Mouse (Mus musculus): Measurements from ENCODE around the gene Tns1. TPM values are rescaled to one million over a fixed set of nuclear protein-coding genes. Genes with fewer than 3 reads are reported as not detected.
"Not testable (repeated sequence)": the region's sequence is repeated elsewhere in the genome, so short reads cannot be mapped to it uniquely, and the experiment has no call there.

The Tns1 gene
- polyA plus RNA-seq, 1 experiment, result 6.5 TPM

- Histone ChIP-seq H3K4me1 (ENCODE audit: control insufficient read depth, insufficient read depth, low read length) (no peaks in the 10 kb centered on the region), H3K9ac (ENCODE audit: low read depth, poor library complexity, severe bottlenecking) (no peak overlapping the region), H3K27ac (ENCODE audit: insufficient read depth, low read length) (no peak overlapping the region), H3K36me3 (ENCODE audit: control insufficient read depth, insufficient read depth, low read length, poor library complexity, severe bottlenecking) (no peaks in the 10 kb centered on the region), H3K27me3 (ENCODE audit: control insufficient read depth, insufficient read depth, low read length, poor library complexity, severe bottlenecking) (no peaks in the 10 kb centered on the region), H3K4me3 (ENCODE audit: low read depth, low read length) (no peak overlapping the region), H3K9me3 (replicated peaks; ENCODE audit: control insufficient read depth, insufficient read depth, low read length, poor library complexity, severe bottlenecking) (no peaks in the 10 kb centered on the region)
- no peak for TF ChIP-seq POLR2A (IDR thresholded peaks at IDR 0.05; ENCODE audit: insufficient read depth, low read length)
- no peak for TF ChIP-seq EP300 (IDR thresholded peaks at IDR 0.05; ENCODE audit: insufficient read depth, low read depth, low read length)
- TF ChIP-seq CTCF (IDR thresholded peaks at IDR 0.05; ENCODE audit: low read depth, low read length), result no peak
Observed at GRCm38 (mm10) chr1:73905111-73905810, 219.0 kb downstream of the Tns1 start.

- no peak for TF ChIP-seq EP300 (IDR thresholded peaks at IDR 0.05; ENCODE audit: insufficient read depth, low read depth, low read length)
- TF ChIP-seq CTCF (IDR thresholded peaks at IDR 0.05; ENCODE audit: low read depth, low read length), result no peak
- TF ChIP-seq POLR2A (IDR thresholded peaks at IDR 0.05; ENCODE audit: insufficient read depth, low read length), result no peak
- no peak overlapping the region for H3K4me3 ChIP-seq (ENCODE audit: low read depth, low read length)
- no peaks in the 10 kb centered on the region for H3K4me1 ChIP-seq (ENCODE audit: control insufficient read depth, insufficient read depth, low read length)
- H3K9ac ChIP-seq (ENCODE audit: low read depth, poor library complexity, severe bottlenecking), result no peak overlapping the region
- H3K27ac ChIP-seq (ENCODE audit: insufficient read depth, low read length), result no peak overlapping the region
- H3K9me3 ChIP-seq (replicated peaks; ENCODE audit: control insufficient read depth, insufficient read depth, low read length, poor library complexity, severe bottlenecking), result no peaks in the 10 kb centered on the region
- H3K27me3 ChIP-seq (ENCODE audit: control insufficient read depth, insufficient read depth, low read length, poor library complexity, severe bottlenecking), result no peaks in the 10 kb centered on the region
- H3K36me3 ChIP-seq (ENCODE audit: control insufficient read depth, insufficient read depth, low read length, poor library complexity, severe bottlenecking), result no peaks in the 10 kb centered on the region
Observed at GRCm38 (mm10) chr1:73904641-73905040, 219.6 kb downstream of the Tns1 start.

- Histone ChIP-seq H3K4me1 (ENCODE audit: control insufficient read depth, insufficient read depth, low read length) (no peaks in the 10 kb centered on the region), H3K27ac (ENCODE audit: insufficient read depth, low read length) (no peak overlapping the region), H3K9ac (ENCODE audit: low read depth, poor library complexity, severe bottlenecking) (no peak overlapping the region), H3K36me3 (ENCODE audit: control insufficient read depth, insufficient read depth, low read length, poor library complexity, severe bottlenecking) (no peaks in the 10 kb centered on the region), H3K27me3 (ENCODE audit: control insufficient read depth, insufficient read depth, low read length, poor library complexity, severe bottlenecking) (no peaks in the 10 kb centered on the region), H3K4me3 (ENCODE audit: low read depth, low read length) (no peak overlapping the region), H3K9me3 (replicated peaks; ENCODE audit: control insufficient read depth, insufficient read depth, low read length, poor library complexity, severe bottlenecking) (no peaks in the 10 kb centered on the region)
- TF ChIP-seq POLR2A (IDR thresholded peaks at IDR 0.05; ENCODE audit: insufficient read depth, low read length) (no peak), CTCF (IDR thresholded peaks at IDR 0.05; ENCODE audit: low read depth, low read length) (no peak), EP300 (IDR thresholded peaks at IDR 0.05; ENCODE audit: insufficient read depth, low read depth, low read length) (no peak)
Observed at GRCm38 (mm10) chr1:73903035-73903434, 221.2 kb downstream of the Tns1 start.

- no peak overlapping the region for H3K4me3 ChIP-seq (ENCODE audit: low read depth, low read length)
- H3K27ac ChIP-seq (ENCODE audit: insufficient read depth, low read length), result no peak overlapping the region
- TF ChIP-seq EP300 (IDR thresholded peaks at IDR 0.05; ENCODE audit: insufficient read depth, low read depth, low read length) (no peak), CTCF (IDR thresholded peaks at IDR 0.05; ENCODE audit: low read depth, low read length) (peak; percentile 43)
- no peaks in the 10 kb centered on the region for H3K4me1 ChIP-seq (ENCODE audit: control insufficient read depth, insufficient read depth, low read length)
- H3K9me3 ChIP-seq (replicated peaks; ENCODE audit: control insufficient read depth, insufficient read depth, low read length, poor library complexity, severe bottlenecking), result no peaks in the 10 kb centered on the region
- no peak overlapping the region for H3K9ac ChIP-seq (ENCODE audit: low read depth, poor library complexity, severe bottlenecking)
- H3K27me3 ChIP-seq (ENCODE audit: control insufficient read depth, insufficient read depth, low read length, poor library complexity, severe bottlenecking), result no peaks in the 10 kb centered on the region
- no peaks in the 10 kb centered on the region for H3K36me3 ChIP-seq (ENCODE audit: control insufficient read depth, insufficient read depth, low read length, poor library complexity, severe bottlenecking)
Observed at GRCm38 (mm10) chr1:73902171-73902991, 221.9 kb downstream of the Tns1 start.

GRCm38 (mm10) chr1:73901496-73901899, 222.8 kb downstream of the Tns1 start:
- Histone ChIP-seq H3K4me1 (ENCODE audit: control insufficient read depth, insufficient read depth, low read length) (no peaks in the 10 kb centered on the region), H3K27me3 (ENCODE audit: control insufficient read depth, insufficient read depth, low read length, poor library complexity, severe bottlenecking) (no peaks in the 10 kb centered on the region), H3K4me3 (ENCODE audit: low read depth, low read length) (no peak overlapping the region), H3K27ac (ENCODE audit: insufficient read depth, low read length) (no peak overlapping the region), H3K9me3 (replicated peaks; ENCODE audit: control insufficient read depth, insufficient read depth, low read length, poor library complexity, severe bottlenecking) (no peaks in the 10 kb centered on the region), H3K9ac (ENCODE audit: low read depth, poor library complexity, severe bottlenecking) (no peak overlapping the region), H3K36me3 (ENCODE audit: control insufficient read depth, insufficient read depth, low read length, poor library complexity, severe bottlenecking) (no peaks in the 10 kb centered on the region)
- TF ChIP-seq POLR2A (IDR thresholded peaks at IDR 0.05; ENCODE audit: insufficient read depth, low read length), result no peak
- TF ChIP-seq CTCF (IDR thresholded peaks at IDR 0.05; ENCODE audit: low read depth, low read length), result peak; percentile 97

GRCm38 (mm10) chr1:73895451-73895850, 228.8 kb downstream of the Tns1 start:
- not testable (repeated sequence) for H3K27ac ChIP-seq (ENCODE audit: insufficient read depth, low read length); H3K4me3 ChIP-seq (ENCODE audit: low read depth, low read length); H3K9me3 ChIP-seq (replicated peaks; ENCODE audit: control insufficient read depth, insufficient read depth, low read length, poor library complexity, severe bottlenecking); H3K27me3 ChIP-seq (ENCODE audit: control insufficient read depth, insufficient read depth, low read length, poor library complexity, severe bottlenecking); H3K4me1 ChIP-seq (ENCODE audit: control insufficient read depth, insufficient read depth, low read length); H3K9ac ChIP-seq (ENCODE audit: low read depth, poor library complexity, severe bottlenecking); H3K36me3 ChIP-seq (ENCODE audit: control insufficient read depth, insufficient read depth, low read length, poor library complexity, severe bottlenecking)

Data from ES-Bruce4 (cell line).